In genomic region chr12:51347988-51348697, GRCm38 (mm10) we compare ENCODE assay signal across 8 mouse cellular contexts. TPM values are rescaled to one million over a fixed set of nuclear protein-coding genes. Genes with fewer than 3 reads are reported as not detected.
DNase-seq lines count a peak whose midpoint lies in the region; ATAC-seq and TF ChIP-seq lines count a peak whose summit lies in the region.

Gene G2e3 (plus strand): TSS chr12:51348061.

- CTCF ChIA-PET in Patski (lab: Charles Lee): interaction anchor here (1.3 kb wide), 1 partner anchor 9 kb away, joined by 3 read pairs; no protein-coding TSS in a partner anchor

- peak within 1 kb of the TSS; percentile 58 for H3K4me2 ChIP-seq in hindbrain, embryonic 13.5 days

- POLR2A ChIA-PET in Patski (lab: Charles Lee): no interaction called here

- H3K4me1 ChIP-seq in hindbrain, embryonic 13.5 days (replicated peaks): peaks cover 27% of the 10 kb centered on the region

- TF ChIP-seq CTCF in Patski (IDR thresholded peaks at IDR 0.05): no peak

- under 1% methylated on average over 70 of the region's 70 CpGs for WGBS in hindbrain, embryonic 13.5 days

- peak within 1 kb of the TSS; percentile 96 for H3K27ac ChIP-seq in hindbrain, embryonic 13.5 days

- no peaks in the 10 kb centered on the region for H3K27me3 ChIP-seq in Patski
- no peaks in the 10 kb centered on the region for H3K27me3 ChIP-seq in hindbrain, embryonic 13.5 days

- ATAC-seq in Patski: peak; percentile 98
- ATAC-seq in hindbrain, embryonic 13.5 days (ENCODE audit: low FRiP score): peak; percentile 98

- H3K9ac ChIP-seq in hindbrain, embryonic 13.5 days: peak within 1 kb of the TSS; percentile 91

- H3K4me3 ChIP-seq in hindbrain, embryonic 13.5 days: peak within 1 kb of the TSS; percentile 79

- in situ Hi-C loops in Patski (cut with MboI; ENCODE audit: low pct_unique_long_range_greater_than_20kb): no loop called here

- H3K36me3 ChIP-seq in hindbrain, embryonic 13.5 days: peaks cover 13% of the 10 kb centered on the region

- peak; percentile 43 for DNase-seq in Patski (ENCODE audit: low read depth, low spot score)
- peak; percentile 89 for DNase-seq in cerebellum, postnatal 14 days
- DNase-seq in frontal cortex, postnatal 14 days (ENCODE audit: low spot score in 2 of 2): peak; percentile 72 to 73
- DNase-seq in layer of hippocampus, postnatal 25 days (ENCODE audit: extremely low spot score in 1 of 2, low spot score in 1 of 2): peak; percentile 63 to 69
- DNase-seq in lung, postnatal 25 days (ENCODE audit: low spot score): peak; percentile 90
- DNase-seq in retina, embryonic 14.5 days (ENCODE audit: low spot score): peak; percentile 91
- DNase-seq in thymus, postnatal 4 days: peak; percentile 81

- H3K9me3 ChIP-seq in hindbrain, embryonic 13.5 days: no peaks in the 10 kb centered on the region

RNA-seq across cellular contexts. Expression of gene G2e3, which starts in this region (rescaled TPM):
- 11.5 TPM for polyA plus RNA-seq in Patski (2021)
- polyA plus RNA-seq in hindbrain, embryonic 13.5 days (2015; fragmentation: Nextera tagmentation; extraction: Ambion mirVana): 19.2 and 22.8 TPM in 2 replicates
- 10 to 100 TPM in 1 of 2 experiments, 1 to 10 TPM in 1; 9.3 to 14.8 TPM for total RNA-seq in layer of hippocampus, postnatal 25 days (2021)

Comparison
In these comparisons a context has a peak if more than half of its experiments do, and no peak if none do; other contexts are left out.
1. Peak in every context shown above with its lines: DNase-seq, ATAC-seq, H3K4me3 ChIP-seq and H3K27ac ChIP-seq.